Mouse (Mus musculus): Measurements from ENCODE around the gene 4933430I17Rik. TPM values are rescaled to one million over a fixed set of nuclear protein-coding genes. Genes with fewer than 3 reads are reported as not detected.

4933430I17Rik gene
- total RNA-seq, 2 experiments from 2014 or later: not detected

DNA sequence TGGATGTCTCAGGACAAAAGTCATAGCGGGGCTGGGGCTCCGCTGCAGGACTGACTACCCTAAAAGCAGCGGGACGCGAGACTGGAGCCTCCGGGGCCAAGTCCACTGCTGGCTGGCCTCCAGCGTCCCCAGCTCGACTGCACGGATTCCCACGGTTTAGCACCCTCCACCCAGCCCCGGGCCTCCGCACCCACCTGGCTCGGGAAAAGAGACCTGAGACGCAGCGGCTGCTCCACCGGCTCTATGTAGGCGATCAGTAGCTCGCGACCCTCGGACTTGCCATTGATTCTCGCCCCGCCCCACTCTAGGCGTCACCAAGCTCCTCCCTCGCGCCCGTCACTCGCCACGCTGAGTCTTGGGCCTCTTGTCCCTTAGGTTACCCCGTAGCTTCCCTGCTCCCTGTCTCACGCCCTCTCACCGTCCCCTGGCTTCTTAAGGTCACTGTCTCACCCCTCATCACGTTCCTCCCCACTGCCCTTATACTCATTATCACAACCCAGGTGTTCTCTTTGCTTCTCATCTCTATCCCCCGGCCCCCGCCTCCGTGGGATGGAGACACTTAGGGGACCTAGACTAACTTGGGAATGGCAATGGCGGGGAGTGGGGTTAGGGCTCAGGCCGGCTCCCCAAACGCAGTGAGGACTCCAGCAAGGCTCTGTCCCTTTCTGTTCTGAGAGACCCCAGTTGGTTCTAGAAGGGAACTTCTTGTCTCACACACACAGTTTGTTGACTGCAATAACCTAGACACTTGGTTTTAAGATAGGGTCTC lies 23.0 kb upstream of the 4933430I17Rik start:
- peak; percentile 96 for ATAC-seq (replicated peaks; ENCODE audit: low FRiP score, poor library complexity, severe bottlenecking)

DNA sequence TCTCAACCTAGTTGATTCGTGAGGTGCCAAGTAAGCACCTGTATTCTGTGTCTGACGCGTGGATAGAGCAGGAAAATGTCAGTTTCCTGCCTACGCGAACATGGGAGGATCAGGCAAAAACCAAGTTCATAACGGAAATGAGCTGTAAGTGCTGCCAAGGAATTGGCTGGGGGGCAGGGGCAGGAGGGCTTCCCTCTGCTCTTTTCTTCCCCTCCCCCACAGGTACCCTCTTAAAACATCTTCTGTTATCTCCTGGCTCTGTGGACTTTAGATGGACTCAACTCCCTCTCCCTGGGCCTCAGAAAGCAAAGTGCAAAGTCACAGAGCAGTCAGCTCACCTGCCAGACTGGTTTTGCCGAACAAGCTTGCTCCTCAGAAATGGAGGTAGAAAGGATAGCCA lies 22.2 kb upstream of the 4933430I17Rik start:
- no peak for ATAC-seq (replicated peaks; ENCODE audit: low FRiP score, poor library complexity, severe bottlenecking)

DNA sequence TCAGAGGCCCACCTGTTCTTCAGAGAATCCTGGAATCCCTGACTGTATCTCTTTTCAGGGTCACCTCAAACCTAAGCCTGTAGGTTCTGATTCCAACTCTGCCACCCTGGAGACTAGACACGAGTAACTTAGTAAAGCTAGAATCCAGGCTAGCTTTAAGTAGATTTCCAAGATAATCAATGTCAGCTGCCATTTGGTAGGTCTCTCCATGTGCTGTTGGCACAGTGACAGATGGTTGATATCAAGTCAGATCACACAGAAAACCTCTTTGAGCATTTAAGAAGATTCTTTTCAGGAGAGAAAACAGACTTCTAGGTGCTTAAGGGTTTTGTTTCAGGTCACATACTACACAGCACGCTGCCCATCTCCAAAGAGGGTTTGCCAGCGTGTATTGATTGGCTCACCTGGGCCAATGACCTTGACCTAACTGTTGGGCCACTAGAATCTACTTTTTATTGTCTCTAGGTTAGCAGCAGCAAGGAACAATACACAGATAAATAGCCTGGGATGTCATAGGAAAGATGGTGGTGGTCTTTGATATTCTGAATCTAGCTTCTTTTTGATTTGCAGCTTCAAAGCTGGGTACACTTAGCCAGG lies 21.7 kb upstream of the 4933430I17Rik start, which contains the start of gene Hdhd3:
TSS of gene Hdhd3 (minus strand) at position 94 of the 597 bp plus-strand sequence.
- no peak for ATAC-seq (replicated peaks; ENCODE audit: low FRiP score, poor library complexity, severe bottlenecking)

DNA sequence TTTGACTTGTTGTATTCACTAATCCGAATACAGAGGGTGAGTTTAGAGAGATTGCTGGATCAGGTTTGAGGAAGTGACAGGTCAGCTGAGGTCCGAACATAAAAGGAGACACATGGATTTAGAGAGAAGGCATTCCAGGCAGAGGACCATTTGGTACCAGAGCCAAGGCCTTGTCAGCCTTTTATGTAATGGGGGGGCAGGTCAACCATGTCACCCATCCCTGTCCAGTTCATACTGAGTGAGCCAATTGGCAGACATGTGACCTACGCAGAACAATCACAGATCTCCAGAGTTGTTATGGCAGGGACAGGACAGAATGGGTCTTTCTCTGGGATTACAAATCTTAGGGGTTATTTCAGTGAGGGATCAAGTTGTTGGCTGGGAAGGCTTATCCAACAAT lies 19.2 kb upstream of the 4933430I17Rik start:
- ATAC-seq (replicated peaks; ENCODE audit: low FRiP score, poor library complexity, severe bottlenecking): no peak

DNA sequence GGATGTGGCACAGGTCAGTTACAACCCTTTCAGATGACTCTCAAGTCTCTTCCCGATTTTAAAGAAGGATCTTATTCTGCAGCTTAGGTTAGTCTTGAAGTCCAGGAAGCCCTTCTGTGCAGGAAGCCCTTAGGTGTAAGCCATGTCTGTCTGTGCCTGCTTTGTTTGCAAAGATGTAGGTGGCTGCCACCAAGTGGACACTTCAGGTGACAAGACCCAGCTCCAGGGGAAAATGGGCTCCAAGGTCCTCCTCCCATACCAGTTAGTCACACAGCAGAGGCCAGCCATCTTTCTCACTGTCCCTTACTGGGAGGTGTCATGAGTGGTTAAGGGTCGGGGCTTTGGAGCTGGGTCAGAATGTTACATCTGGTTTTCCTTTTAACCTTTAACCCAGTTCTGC lies 18.4 kb upstream of the 4933430I17Rik start:
- ATAC-seq (replicated peaks; ENCODE audit: low FRiP score, poor library complexity, severe bottlenecking): 0 out of 2 replicates have a peak, but pooled peaks have one; percentile 27

DNA sequence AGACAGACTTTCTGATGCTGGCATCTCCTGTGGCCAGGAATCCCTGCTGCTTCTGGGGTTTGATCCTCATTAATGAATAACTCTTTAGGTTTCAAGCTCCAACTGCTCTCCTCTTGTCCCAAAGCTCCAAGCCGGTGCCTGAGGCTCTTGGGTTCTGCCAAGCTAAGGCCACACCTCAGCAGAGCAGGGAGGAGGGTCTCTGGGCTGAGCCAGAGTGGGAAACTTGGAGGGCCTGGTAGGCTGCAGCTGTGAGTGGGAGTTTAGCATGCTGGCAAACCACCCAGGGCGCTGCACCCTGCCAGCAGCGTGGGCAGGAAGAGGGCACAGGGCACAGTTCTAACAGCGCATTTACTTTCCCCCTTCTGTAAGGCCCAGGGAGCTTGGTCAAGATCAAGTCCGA lies 16.3 kb upstream of the 4933430I17Rik start:
- no peak for ATAC-seq (replicated peaks; ENCODE audit: low FRiP score, poor library complexity, severe bottlenecking)

DNA sequence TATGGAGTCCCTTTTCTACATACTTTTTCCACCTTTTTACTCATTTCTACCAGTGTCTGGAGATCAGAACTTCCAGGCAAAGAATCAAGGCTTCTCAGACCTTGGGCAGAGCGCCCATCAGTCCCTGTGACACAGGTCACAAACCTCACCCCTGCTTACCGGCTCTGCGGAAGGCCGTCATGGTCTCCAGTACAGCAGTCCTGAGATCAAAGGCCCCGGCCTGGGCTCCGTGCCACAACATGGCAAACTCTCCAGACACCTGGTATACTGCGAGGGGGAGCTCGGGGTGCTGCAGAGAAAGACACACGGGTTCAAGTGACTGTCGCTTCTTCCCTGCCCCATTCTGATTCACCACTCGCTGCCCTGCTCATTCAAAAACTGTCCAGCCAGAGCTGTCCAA lies 15.2 kb upstream of the 4933430I17Rik start:
- ATAC-seq (replicated peaks; ENCODE audit: low FRiP score, poor library complexity, severe bottlenecking): no peak

DNA sequence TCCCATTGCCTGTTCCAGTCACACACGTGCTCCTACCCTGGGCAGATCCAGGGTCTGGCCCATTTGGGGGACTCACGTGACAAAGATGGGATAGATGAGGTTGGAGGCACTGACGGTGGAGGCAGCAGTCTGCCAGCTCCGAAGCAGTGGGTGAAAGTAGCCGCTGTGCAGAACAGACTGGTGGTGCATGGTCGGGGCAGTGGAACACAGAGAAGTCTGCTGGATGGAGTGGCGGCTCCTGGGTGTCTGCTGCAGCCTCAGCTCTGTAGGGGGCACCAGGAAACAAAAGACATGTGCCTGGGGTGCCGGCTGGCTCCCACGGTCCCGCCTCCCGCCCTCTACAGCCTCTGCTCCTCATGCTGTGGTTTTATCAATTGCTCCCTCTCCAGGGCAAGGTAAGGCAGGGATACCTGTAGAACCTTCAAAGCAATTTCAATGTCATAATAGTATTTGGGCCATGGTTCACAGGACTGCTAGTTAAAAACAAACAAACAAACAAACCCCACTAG lies 11.1 kb upstream of the 4933430I17Rik start:
- no peak for ATAC-seq (replicated peaks; ENCODE audit: low FRiP score, poor library complexity, severe bottlenecking)

DNA sequence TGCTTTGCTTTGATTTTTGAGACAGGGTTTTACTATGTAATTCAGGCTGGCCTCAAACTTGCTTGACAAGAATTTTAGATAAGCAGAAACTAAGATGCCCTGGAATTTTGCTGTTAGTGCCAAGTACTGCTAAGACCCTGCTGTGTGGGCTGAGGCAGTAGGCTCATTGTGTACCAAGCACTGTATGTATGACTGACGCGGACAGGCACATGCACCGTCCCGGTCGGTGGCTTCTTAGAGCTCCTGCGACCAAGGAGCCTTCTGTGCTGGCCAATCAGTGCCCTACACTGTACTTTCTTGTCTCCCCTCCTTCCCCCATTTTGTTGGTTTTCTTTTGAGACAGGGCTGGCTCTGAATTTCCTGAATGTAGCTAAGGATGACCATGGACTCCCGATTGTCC lies 10.2 kb upstream of the 4933430I17Rik start:
- no peak for ATAC-seq (replicated peaks; ENCODE audit: low FRiP score, poor library complexity, severe bottlenecking)

DNA sequence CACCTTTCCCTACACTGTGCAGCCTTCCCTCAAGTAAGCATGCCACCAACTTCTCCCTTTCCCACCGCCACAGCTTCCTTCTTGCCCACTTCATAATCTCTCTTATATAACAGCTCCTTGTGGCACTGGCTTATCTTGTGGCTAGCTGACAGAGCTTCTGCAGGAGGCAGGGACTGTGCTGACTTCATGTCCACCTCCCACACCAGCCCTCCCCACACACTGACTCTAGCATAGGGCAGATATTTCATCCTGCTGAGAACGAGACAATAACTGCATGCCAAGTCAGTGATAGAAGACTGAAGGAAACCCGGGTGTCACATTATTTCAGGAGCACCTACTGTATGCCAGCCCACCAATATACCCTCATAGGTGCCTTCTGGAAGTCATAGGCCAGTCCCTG lies 9.7 kb upstream of the 4933430I17Rik start:
- ATAC-seq (replicated peaks; ENCODE audit: low FRiP score, poor library complexity, severe bottlenecking): peak; percentile 34; the same call in 1 of the 2 replicates

DNA sequence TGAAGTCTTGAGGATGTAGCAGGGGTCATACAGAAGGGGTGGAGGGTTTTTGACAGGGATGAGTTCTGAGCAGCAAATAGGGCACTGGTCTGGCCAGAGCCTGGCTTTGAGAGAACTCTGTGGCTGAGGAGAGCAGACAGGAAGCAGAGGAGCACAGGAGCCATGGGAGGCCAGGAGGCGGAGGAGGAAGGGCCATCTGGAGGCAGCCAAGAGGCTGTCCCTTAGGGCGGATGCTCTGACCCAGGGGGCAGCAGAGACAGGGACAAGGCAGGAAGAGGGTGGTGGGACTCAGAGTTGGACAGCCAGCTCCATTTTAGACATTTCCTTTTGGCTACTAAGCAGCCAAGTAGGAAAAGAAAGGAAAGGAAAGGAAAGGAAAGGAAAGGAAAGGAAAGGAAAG lies 9.1 kb upstream of the 4933430I17Rik start:
- peak; percentile 41 for ATAC-seq (replicated peaks; ENCODE audit: low FRiP score, poor library complexity, severe bottlenecking)

DNA sequence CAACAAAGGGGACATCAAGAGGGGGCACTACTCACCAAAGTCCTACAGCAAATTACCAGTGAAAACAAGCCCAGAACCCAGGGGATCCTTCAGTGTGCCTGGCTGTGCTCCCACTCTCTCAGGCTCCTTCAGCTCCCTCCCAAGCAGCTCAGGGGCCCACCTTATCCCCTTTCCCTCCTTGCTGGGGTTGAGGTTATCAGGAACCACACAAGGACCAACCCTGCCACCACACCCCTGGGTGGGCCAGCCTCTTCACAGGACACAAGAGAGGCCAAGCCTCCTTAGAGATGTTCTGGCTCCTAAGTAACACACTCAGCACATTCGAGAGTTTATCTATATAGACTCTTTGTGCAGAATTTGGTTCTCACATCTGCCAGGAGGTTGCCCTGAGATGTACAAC lies 8.6 kb upstream of the 4933430I17Rik start:
- peak; percentile 74 for ATAC-seq (replicated peaks; ENCODE audit: low FRiP score, poor library complexity, severe bottlenecking)

DNA sequence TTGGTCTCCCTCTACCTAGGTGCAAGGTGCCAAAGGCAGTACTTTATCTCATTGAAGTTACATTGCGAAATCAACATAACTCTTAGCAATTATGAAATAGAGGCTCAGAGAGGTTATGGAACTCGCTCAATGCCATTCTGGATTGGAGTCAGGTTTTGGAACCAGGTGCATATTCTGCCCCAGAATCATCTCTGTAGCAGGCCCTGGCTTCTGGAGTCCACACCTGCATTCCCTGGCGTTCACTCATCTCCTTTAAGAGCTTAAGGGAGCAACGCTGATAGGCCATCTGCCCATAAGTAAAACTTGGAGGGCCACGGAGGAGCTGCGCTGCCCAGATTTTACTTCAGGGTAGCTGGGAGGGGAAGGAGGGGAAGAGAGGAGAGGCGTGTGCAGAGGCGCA lies 8.1 kb upstream of the 4933430I17Rik start:
- ATAC-seq (replicated peaks; ENCODE audit: low FRiP score, poor library complexity, severe bottlenecking): peak; percentile 23; the same call in 1 of the 2 replicates

DNA sequence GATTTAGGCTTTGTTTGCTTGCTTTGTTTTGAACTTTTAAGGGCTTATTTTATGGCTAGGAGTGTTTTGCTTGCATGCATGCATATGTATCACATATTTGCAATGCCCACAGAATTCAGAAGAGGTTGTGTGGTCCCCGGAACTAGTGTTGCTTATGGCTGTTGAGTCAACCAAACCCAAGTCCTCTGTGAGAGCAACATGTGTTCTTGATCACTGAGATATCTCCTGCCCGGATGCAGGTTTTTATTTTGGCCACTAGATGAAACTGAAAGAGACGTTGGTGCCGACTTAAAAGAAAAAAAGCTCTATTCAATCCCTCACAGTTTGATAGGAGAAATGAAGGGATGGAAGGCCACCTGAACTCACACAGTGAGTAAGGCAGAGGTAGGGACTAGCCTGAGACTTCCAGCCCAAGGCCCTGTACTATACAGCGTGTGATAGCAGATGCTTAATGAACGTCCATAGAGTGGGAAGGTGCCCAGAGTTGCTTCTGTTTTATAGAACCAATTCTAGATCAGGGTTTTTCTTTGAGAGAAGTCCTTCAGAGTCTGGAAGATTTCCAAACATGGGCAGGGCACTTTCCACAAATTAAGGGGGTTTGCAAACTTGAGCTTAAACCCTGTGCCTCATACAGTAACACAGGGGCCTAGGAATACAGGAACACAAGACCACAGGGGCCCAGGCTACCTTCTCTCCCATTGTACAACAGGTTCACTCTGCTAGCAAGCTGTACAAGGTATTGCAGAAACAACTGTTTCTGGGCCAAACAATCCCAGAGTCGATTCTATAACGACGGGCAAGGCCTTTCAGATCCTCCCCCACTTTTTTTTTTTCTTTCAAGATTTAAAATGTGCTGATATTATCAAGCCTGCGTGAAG lies 7.4 kb upstream of the 4933430I17Rik start:
- ATAC-seq (replicated peaks; ENCODE audit: low FRiP score, poor library complexity, severe bottlenecking): no peak

DNA sequence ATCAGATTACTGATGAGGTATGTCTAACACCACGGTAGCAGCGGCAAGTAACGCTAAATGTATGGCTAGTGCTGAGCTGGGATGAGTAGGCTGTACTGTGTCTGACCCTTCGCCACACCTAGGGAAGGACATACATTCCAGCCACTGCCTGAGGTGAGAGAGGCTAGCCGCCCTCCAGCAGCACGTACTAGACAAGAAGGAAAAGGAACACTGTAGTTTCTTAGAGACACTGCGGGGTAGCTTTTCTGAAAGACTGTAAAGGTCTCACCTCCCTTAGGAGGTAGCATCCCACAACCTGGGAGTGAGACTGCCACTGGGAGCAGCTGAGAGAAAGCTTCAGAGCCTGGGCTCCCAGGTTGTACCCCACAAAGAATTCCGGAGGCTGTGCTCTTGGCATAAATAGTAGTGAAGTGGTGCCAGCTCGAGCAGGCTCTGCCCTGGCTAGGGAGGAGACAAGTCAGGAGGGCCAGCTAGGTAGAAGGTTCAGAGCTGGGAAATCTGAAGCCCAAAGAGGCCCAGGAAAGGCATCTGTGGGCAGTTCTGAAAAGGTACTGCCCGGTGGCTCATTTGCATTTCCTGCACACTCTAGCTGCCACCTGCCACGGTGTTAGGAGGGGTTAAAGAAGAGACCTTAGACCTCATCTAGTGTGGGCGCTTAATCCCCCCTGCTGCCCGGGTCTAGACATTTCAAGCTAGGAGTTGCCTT lies 6.6 kb upstream of the 4933430I17Rik start:
- ATAC-seq (replicated peaks; ENCODE audit: low FRiP score, poor library complexity, severe bottlenecking): no peak

DNA sequence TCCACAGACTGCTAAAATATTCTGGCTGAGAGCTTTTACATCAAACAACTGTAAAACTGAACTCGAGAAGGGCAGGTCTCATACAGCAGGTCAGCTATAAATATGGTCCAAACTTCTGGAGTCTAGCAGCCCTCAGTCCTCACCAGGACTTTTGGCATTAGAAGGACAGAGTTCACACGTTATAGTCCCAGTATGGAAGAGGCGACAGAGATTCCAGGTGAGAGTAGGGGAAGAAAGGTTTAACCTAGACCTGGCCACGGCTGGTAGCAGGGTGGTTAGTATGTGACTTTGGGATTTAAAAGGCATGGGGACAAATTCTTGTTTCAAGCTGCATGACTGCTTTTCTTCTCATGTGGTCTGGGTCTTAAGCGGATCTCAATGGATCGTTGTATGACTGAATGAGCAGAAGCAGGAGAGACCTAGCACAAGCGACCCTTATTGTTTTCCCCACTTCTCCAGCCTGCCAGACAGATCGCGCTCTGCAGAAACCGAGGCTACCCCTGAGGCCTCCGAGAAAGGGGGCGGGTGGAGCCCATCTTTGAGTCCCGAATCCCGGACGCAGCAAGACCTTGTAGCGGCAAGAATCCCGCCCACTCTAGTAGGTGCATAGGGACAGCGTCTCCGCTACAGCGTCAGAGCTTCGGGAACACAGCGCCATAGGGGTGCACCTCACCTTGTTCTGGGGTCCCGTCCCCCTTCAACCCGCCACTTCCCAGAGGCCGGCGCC lies 5.9 kb upstream of the 4933430I17Rik start:
- ATAC-seq (replicated peaks; ENCODE audit: low FRiP score, poor library complexity, severe bottlenecking): peak; percentile 6

DNA sequence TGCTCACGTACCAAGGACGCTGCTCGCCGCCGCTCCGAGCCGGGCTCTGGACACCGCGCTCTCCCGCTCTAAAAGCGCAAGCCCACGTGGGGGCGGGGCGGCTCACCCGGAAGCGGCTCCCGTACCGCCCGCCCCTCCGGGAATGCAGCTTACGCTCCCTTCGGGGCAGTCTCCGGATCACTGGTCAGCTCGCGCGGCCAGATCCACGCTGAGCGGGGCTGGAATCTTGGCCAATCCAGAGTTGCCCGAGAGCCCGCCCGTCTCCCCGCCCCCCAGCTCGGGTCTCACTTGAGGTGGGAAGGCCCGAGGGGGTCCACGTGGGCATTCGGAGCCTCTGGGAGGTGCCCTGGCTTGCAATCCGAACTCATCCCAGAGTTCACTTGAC lies 5.3 kb upstream of the 4933430I17Rik start, which contains the start of gene Alad:
TSS of gene Alad (minus strand) at position 70 of the 385 bp plus-strand sequence.
- ATAC-seq (replicated peaks; ENCODE audit: low FRiP score, poor library complexity, severe bottlenecking): peak; percentile 49

DNA sequence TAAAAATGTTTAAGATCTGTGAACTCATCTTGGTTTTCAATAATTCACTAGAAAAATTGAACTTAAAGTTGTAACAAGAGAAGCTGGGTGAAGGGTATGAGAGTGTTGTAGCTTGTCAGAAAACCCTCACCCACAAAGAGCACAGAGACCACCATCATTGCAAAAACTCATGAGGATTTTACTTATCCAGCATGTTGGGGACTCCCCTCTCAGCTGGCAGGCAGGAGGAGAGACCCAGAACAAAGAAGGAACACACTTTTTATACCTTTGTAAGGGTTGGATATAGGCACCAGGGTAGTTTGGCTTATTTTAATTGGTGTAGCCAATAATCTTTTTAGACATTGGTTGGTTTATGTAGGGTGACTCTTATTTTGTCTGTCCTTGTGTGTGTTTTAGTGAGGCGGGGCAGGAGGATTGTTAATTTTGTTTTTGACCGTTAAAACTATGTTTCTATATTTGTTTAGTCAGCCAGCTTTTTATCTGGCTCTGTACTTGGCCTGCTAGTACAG lies 4.2 kb upstream of the 4933430I17Rik start:
- no peak for ATAC-seq (replicated peaks; ENCODE audit: low FRiP score, poor library complexity, severe bottlenecking)

DNA sequence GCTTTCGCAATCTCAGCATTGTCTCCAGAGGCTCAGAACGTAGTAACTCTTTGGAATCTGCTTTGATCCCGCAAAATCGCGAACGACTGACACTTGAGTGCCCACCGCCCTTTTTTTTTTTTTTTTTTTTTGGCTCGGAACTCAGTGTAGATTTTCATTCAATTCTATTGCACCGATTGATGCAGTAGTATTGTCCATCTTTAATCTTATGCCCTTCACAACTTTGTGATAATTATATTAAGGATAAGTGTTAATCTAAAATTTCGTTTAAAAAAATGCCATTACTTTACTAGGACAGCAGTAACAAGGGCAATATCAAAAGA lies 281 bp downstream of the 4933430I17Rik start:
- no peak for ATAC-seq (replicated peaks; ENCODE audit: low FRiP score, poor library complexity, severe bottlenecking)
